Mouse (Mus musculus): ENCODE measurements at regions not wholly inside any gene's neighbourhood (a gene's known extent, or its start where the extent isn't known, plus 50 kb on each side); places are given as distances from the start of the nearest gene placed in this dataset.

DNA sequence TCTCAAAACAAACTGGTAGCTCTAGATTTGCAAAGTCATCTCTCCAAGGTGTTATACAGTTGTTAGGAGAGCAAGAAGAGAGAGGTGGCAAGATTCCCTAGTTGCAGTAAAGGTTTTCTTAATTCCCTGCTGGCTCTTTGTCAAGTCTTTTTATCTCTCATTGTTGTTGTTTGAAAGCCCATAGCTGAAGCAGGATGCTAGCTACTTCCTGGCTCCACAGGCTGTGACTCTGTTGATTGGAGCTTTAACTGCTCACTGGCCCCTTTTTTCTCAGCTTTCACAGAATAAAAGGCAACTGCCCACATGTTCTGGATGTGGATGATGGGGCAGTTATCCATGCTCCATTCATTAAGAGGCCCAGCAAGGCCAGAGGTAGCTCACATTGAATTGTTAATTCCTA, 122.7 kb upstream of the Plpp4 start:
- H3K27ac ChIP-seq (ENCODE audit: low read depth), result no peak overlapping the region
- no peak for ATAC-seq

DNA sequence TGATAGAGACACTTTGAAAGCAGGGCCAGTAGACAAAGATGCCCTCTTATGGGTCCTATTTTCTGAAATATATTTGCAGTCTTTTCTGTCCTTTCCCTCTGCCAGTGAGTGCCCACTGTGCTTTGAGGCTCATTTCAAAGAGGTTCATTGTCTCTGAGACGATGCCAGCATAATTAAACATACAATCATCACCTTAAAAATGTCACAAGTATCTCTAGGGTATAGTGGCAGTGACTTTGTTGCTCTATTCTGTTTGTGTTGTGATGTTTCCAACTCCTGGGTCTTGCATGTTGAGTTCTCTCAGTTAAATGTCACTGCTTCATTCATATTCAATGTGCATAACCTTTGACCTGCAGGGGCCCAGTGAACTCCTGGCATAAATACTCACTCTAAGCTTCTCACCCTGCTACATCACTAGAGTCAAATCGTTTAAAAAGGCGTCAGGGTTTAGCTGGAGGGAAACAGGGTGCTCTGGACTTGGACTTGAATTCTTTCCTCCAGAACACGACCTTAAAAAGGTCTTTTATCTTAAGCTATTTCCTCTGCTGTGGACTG, 122.1 kb upstream of the Plpp4 start:
- Histone ChIP-seq H3K36me3 (replicated peaks; ENCODE audit: insufficient read depth, low read length) (no peaks in the 10 kb centered on the region), H3K4me3 (ENCODE audit: low read depth, low read length) (no peak overlapping the region), H3K27me3 (ENCODE audit: insufficient read depth, low read length) (no peaks in the 10 kb centered on the region), H3K27ac (ENCODE audit: low read depth) (no peak overlapping the region), H3K9ac (replicated peaks) (no peak overlapping the region), H3K4me1 (ENCODE audit: insufficient read depth) (no peaks in the 10 kb centered on the region), H3K4me2 (ENCODE audit: low read depth, low read length) (no peak overlapping the region), H3K9me3 (ENCODE audit: low read length) (no peaks in the 10 kb centered on the region)
- ATAC-seq (no peak), DNase-seq (no peak)
- WGBS (ENCODE audit: insufficient replicate concordance), result 40% methylated on average over 4 of the region's 4 CpGs
- no peak for TF ChIP-seq CTCF (IDR thresholded peaks at IDR 0.05; ENCODE audit: low read depth)
- TF ChIP-seq EP300 (IDR thresholded peaks at IDR 0.05; ENCODE audit: low read depth), result no peak

More for the DNA sequence above, 122.7 kb upstream of the Plpp4 start:
- Histone ChIP-seq H3K27me3 (ENCODE audit: insufficient read depth, low read length) (no peaks in the 10 kb centered on the region), H3K9ac (replicated peaks) (no peak overlapping the region), H3K36me3 (replicated peaks; ENCODE audit: insufficient read depth, low read length) (no peaks in the 10 kb centered on the region), H3K9me3 (ENCODE audit: low read length) (no peaks in the 10 kb centered on the region), H3K4me1 (ENCODE audit: insufficient read depth) (no peaks in the 10 kb centered on the region), H3K4me3 (ENCODE audit: low read depth, low read length) (no peak overlapping the region), H3K4me2 (ENCODE audit: low read depth, low read length) (no peak overlapping the region)
- no peak for TF ChIP-seq EP300 (IDR thresholded peaks at IDR 0.05; ENCODE audit: low read depth)
- no peak for TF ChIP-seq CTCF (IDR thresholded peaks at IDR 0.05; ENCODE audit: low read depth)
- DNase-seq, result no peak

- H3K9ac ChIP-seq (replicated peaks), result no peak overlapping the region
- 72% methylated on average over 11 of the region's 11 CpGs for WGBS (ENCODE audit: insufficient replicate concordance)
- no peak for ATAC-seq
- no peaks in the 10 kb centered on the region for H3K4me1 ChIP-seq (ENCODE audit: insufficient read depth)
- no peaks in the 10 kb centered on the region for H3K36me3 ChIP-seq (replicated peaks; ENCODE audit: insufficient read depth, low read length)
- no peak overlapping the region for H3K27ac ChIP-seq (ENCODE audit: low read depth)
- TF ChIP-seq EP300 (IDR thresholded peaks at IDR 0.05; ENCODE audit: low read depth), result no peak
- TF ChIP-seq CTCF (IDR thresholded peaks at IDR 0.05; ENCODE audit: low read depth), result no peak
- no peak for DNase-seq
- no peaks in the 10 kb centered on the region for H3K9me3 ChIP-seq (ENCODE audit: low read length)
- no peak overlapping the region for H3K4me2 ChIP-seq (ENCODE audit: low read depth, low read length)
- H3K4me3 ChIP-seq (ENCODE audit: low read depth, low read length), result no peak overlapping the region
- no peaks in the 10 kb centered on the region for H3K27me3 ChIP-seq (ENCODE audit: insufficient read depth, low read length)
These were observed 119.4 kb upstream of the Plpp4 start for GRCm38 (mm10) chr7:129137303-129137990.

DNA sequence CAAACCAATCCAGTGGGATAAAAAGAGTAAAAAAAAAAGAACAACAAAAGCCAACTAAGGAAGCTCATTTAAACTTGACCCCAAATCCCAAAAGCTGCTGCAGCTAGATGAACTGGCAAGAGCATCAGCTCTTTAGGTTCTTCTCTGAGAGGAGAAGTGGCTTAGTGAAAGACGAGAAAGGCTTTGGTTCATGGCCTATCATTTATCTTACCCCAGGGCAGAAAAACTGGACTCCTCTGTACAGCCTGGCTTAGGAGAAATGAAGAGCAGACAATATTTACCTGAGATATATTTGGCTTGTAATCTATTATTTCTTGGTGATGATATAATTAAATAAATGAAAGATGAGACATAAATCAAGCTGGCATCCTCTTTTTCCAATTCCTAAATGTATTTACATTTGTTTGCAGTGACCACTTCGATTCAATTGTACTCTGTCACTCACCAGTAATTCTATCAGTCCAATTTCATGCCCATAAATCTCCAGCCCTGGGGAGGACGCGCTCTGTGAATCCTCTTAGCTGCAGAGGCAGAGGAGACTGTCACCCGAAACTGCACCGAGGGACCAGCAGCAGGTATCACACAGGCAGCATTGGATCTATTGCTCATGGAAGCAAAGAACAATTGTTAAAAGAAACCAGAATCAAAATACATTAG, 114.8 kb upstream of the Plpp4 start:
- TF ChIP-seq EP300 (IDR thresholded peaks at IDR 0.05; ENCODE audit: low read depth), result no peak
- no peak for TF ChIP-seq CTCF (IDR thresholded peaks at IDR 0.05; ENCODE audit: low read depth)
- 70% methylated on average over 6 of the region's 6 CpGs for WGBS (ENCODE audit: insufficient replicate concordance)

GRCm38 (mm10) chr7:129142599-129142949, 114.3 kb upstream of the Plpp4 start:
- Histone ChIP-seq H3K9ac (replicated peaks) (no peak overlapping the region), H3K9me3 (ENCODE audit: low read length) (no peaks in the 10 kb centered on the region), H3K27ac (ENCODE audit: low read depth) (no peak overlapping the region), H3K4me2 (ENCODE audit: low read depth, low read length) (no peak overlapping the region), H3K27me3 (ENCODE audit: insufficient read depth, low read length) (no peaks in the 10 kb centered on the region), H3K36me3 (replicated peaks; ENCODE audit: insufficient read depth, low read length) (no peaks in the 10 kb centered on the region), H3K4me1 (ENCODE audit: insufficient read depth) (no peaks in the 10 kb centered on the region), H3K4me3 (ENCODE audit: low read depth, low read length) (no peak overlapping the region)
- DNase-seq, result no peak
- WGBS (ENCODE audit: insufficient replicate concordance), result 55% methylated on average over 5 of the region's 5 CpGs
- TF ChIP-seq CTCF (IDR thresholded peaks at IDR 0.05; ENCODE audit: low read depth), result no peak
- no peak for TF ChIP-seq EP300 (IDR thresholded peaks at IDR 0.05; ENCODE audit: low read depth)
- no peak for ATAC-seq

More for the DNA sequence above, 114.8 kb upstream of the Plpp4 start:
- Histone ChIP-seq H3K9ac (replicated peaks) (no peak overlapping the region), H3K4me2 (ENCODE audit: low read depth, low read length) (no peak overlapping the region), H3K4me1 (ENCODE audit: insufficient read depth) (no peaks in the 10 kb centered on the region), H3K27ac (ENCODE audit: low read depth) (no peak overlapping the region), H3K4me3 (ENCODE audit: low read depth, low read length) (no peak overlapping the region), H3K27me3 (ENCODE audit: insufficient read depth, low read length) (no peaks in the 10 kb centered on the region), H3K9me3 (ENCODE audit: low read length) (no peaks in the 10 kb centered on the region), H3K36me3 (replicated peaks; ENCODE audit: insufficient read depth, low read length) (no peaks in the 10 kb centered on the region)
- DNase-seq, result no peak
- no peak for ATAC-seq

DNA sequence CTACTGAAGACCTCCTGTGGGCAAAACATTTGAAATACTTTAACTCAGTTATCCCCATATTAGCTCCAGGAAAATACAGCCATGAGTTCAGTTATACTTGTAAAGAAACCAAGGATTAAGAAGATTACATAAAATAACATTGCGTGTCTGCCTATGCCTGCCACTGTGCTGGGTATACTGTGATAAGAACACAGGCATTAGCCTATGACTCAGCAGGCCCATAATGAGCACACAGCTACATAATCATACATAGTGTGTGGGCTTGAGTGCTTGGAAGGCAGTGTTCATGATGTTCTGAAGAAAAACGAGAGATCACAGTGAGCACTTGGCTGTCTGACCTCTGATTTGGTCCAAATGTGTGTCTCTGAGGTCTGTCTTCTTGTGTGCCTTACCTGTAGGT, 101.3 kb upstream of the Plpp4 start:
- Histone ChIP-seq H3K27ac (ENCODE audit: low read depth) (no peak overlapping the region), H3K4me2 (ENCODE audit: low read depth, low read length) (no peak overlapping the region), H3K4me1 (ENCODE audit: insufficient read depth) (no peaks in the 10 kb centered on the region), H3K36me3 (replicated peaks; ENCODE audit: insufficient read depth, low read length) (no peaks in the 10 kb centered on the region), H3K9ac (replicated peaks) (no peak overlapping the region), H3K9me3 (ENCODE audit: low read length) (no peaks in the 10 kb centered on the region), H3K27me3 (ENCODE audit: insufficient read depth, low read length) (no peaks in the 10 kb centered on the region), H3K4me3 (ENCODE audit: low read depth, low read length) (no peak overlapping the region)
- DNase-seq, result no peak
- TF ChIP-seq CTCF (IDR thresholded peaks at IDR 0.05; ENCODE audit: low read depth), result no peak
- no peak for TF ChIP-seq EP300 (IDR thresholded peaks at IDR 0.05; ENCODE audit: low read depth)
- no peak for ATAC-seq
- WGBS (ENCODE audit: insufficient replicate concordance), result 67% methylated on average over 2 of the region's 2 CpGs

Data from liver, postnatal 0 days (tissue).